In the genomic region with DNA sequence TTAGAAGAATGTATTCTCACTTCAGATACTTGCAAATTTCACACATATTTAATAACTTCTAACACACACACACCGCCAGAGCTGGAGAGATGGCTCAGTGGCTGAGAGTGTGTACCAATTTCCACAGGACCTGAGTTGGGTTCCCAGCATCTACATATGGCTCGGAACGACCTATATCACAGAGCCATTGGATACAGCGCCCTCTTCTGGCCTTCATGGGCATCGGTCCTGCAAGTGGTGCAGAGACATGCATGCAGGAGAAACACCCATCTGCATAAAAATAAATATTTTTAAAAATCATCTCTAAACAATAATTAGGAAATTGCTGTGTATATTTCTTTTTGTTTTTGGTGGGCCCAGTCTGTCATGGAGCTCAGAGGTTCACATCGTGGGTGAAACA, we compare ENCODE assay signal across 19 mouse cellular contexts. TPM values are rescaled to one million over a fixed set of nuclear protein-coding genes. Genes with fewer than 3 reads are reported as not detected.
DNase-seq lines count a peak whose midpoint lies in the region; ATAC-seq and TF ChIP-seq lines count a peak whose summit lies in the region.
"Had no signal": no experiment of that assay in that cellular context is flagged by ENCODE, and none has a peak within 500 bp of the region (broad histone marks: within the 10 kb centered on the region; RNA-seq: fewer than 3 reads in every experiment).

No protein-coding gene starts in this region.

- no peak overlapping the region for H3K9ac ChIP-seq in lung, embryonic 14.5 days
- H3K9ac ChIP-seq: forebrain, embryonic 13.5 days; heart, embryonic 15.5 days; hindbrain, embryonic 13.5 days; limb, embryonic 12.5 days; midbrain, embryonic 12.5 days had no signal

- DNase-seq in gastrocnemius, adult 2 months, result no peak
- no peak for DNase-seq in gastrocnemius, postnatal 4 days (ENCODE audit: low spot score in 2 of 2)
- no peak for DNase-seq in lung, embryonic 14.5 days
- DNase-seq in lung, postnatal 4 days, result no peak
- DNase-seq in ES-CJ7 (ENCODE audit: low read depth, low spot score), result peak; percentile 73
- peak; percentile 35 for DNase-seq in induced T-regulatory cell, adult 2 months (ENCODE audit: low read depth)
- DNase-seq in right cerebral cortex, postnatal 4 days, result no peak
- DNase-seq: adrenal gland, postnatal 25 days; cerebellum, adult 11-12 months; gastrocnemius, postnatal 10 days; kidney, adult 8-10 months; right cerebral cortex, postnatal 25 days had no signal

- H3K4me2 ChIP-seq in lung, embryonic 14.5 days, result no peak overlapping the region
- H3K4me2 ChIP-seq: forebrain, embryonic 13.5 days; heart, embryonic 15.5 days; hindbrain, embryonic 13.5 days; limb, embryonic 12.5 days; midbrain, embryonic 12.5 days had no signal

- no peak overlapping the region for H3K27ac ChIP-seq in gastrocnemius, adult 2 months
- no peak overlapping the region for H3K27ac ChIP-seq in lung, embryonic 14.5 days (ENCODE audit: low read depth)
- H3K27ac ChIP-seq: forebrain, embryonic 13.5 days; heart, embryonic 15.5 days; hindbrain, embryonic 13.5 days; left cerebral cortex, adult 2 months; limb, embryonic 12.5 days; midbrain, embryonic 12.5 days had no signal

- 84% methylated on average over 6 of the region's 6 CpGs for whole genome bisulfite sequencing in lung, embryonic 14.5 days

- no peak for ATAC-seq in lung, embryonic 14.5 days (ENCODE audit: insufficient read depth)
- ATAC-seq in monocyte, adult 5-6 weeks (replicated peaks; ENCODE audit: insufficient number of reproducible peaks, low FRiP score, low TSS enrichment, poor library complexity, severe bottlenecking), result no peak
- ATAC-seq: forebrain, embryonic 13.5 days had no signal

- TF ChIP-seq CTCF in gastrocnemius, adult 2 months (IDR thresholded peaks at IDR 0.05), result peak; percentile 33; the same call in 1 of the 2 replicates
- peak; percentile 42; the same call in 1 of the 2 replicates for TF ChIP-seq CTCF in lung, embryonic 14.5 days (IDR thresholded peaks at IDR 0.05; ENCODE audit: low read depth)

- peaks cover 11% of the 10 kb centered on the region; the same call in 1 of the 2 replicates for H3K4me1 ChIP-seq in lung, embryonic 14.5 days (ENCODE audit: insufficient read depth)
- H3K4me1 ChIP-seq: forebrain, embryonic 13.5 days; midbrain, embryonic 12.5 days had no signal

- H3K9me3 ChIP-seq in lung, embryonic 14.5 days (ENCODE audit: low read depth, low read length), result no peaks in the 10 kb centered on the region
- H3K9me3 ChIP-seq: forebrain, embryonic 13.5 days; heart, embryonic 15.5 days; hindbrain, embryonic 13.5 days; limb, embryonic 12.5 days; midbrain, embryonic 12.5 days had no signal

- H3K27me3 ChIP-seq in lung, embryonic 14.5 days (ENCODE audit: insufficient read depth, low read length), result no peaks in the 10 kb centered on the region
- H3K27me3 ChIP-seq: forebrain, embryonic 13.5 days; heart, embryonic 15.5 days; hindbrain, embryonic 13.5 days; limb, embryonic 12.5 days; midbrain, embryonic 12.5 days had no signal

- H3K4me3 ChIP-seq in gastrocnemius, adult 2 months, result no peak overlapping the region
- H3K4me3 ChIP-seq in lung, embryonic 14.5 days (ENCODE audit: low read depth, low read length), result no peak overlapping the region
- H3K4me3 ChIP-seq: forebrain, embryonic 13.5 days; heart, embryonic 15.5 days; hindbrain, embryonic 13.5 days; left cerebral cortex, adult 2 months; limb, embryonic 12.5 days; midbrain, embryonic 12.5 days had no signal

- H3K36me3 ChIP-seq in lung, embryonic 14.5 days (ENCODE audit: insufficient read depth), result 0 out of 2 replicates have a peak, but pooled peaks cover 6% of the 10 kb centered on the region
- H3K36me3 ChIP-seq: heart, embryonic 15.5 days; hindbrain, embryonic 13.5 days had no signal

- intact Hi-C loops in gastrocnemius, adult 2 months (cut with DNase I), result no loop called here

RNA-seq across cellular contexts. Expression of a gene that starts 22.1 kb away (rescaled TPM):
- under 1 TPM; 0.11 to 0.31 TPM for total RNA-seq in gastrocnemius, adult 2 months (2021)
- 1 to 10 TPM; 3.1 to 3.5 TPM for total RNA-seq in gastrocnemius, postnatal 4 days (2021)
- 14.9 and 16.0 TPM in 2 replicates for polyA plus RNA-seq in lung, embryonic 14.5 days (2014; fragmentation: Nextera tagmentation; extraction: Ambion mirVana)
- 0.76 TPM in 1 of 3 replicates, not detected in the others for total RNA-seq in monocyte, adult 5-6 weeks (2017)

Comparison
In these comparisons a context has a peak if more than half of its experiments do, and no peak if none do; other contexts are left out.
1. DNase-seq: peak in ES-CJ7 (single experiment) and induced T-regulatory cell, adult 2 months (single experiment); none in gastrocnemius, adult 2 months (single experiment), gastrocnemius, postnatal 4 days (0 of 2), lung, embryonic 14.5 days (single experiment), lung, postnatal 4 days (0 of 2) and right cerebral cortex, postnatal 4 days (single experiment).